Mouse (Mus musculus): Measurements from ENCODE around the gene Lrrc4b.

Gene Lrrc4b

GRCm38 (mm10) chr7:44463556-44464225 lies 34.9 kb downstream of the Lrrc4b start:
- peak; percentile 12 to 21 for DNase-seq (ENCODE audit: low spot score in 2 of 2)

- DNase-seq (ENCODE audit: low spot score in 2 of 2), result peak; percentile 74 to 82
Measured at GRCm38 (mm10) chr7:44464511-44464910, 35.7 kb downstream of the Lrrc4b start.

- DNase-seq (ENCODE audit: low spot score in 2 of 2), result peak in 1 of 2 experiments; percentile 28
Measured at GRCm38 (mm10) chr7:44465111-44465510, 36.3 kb downstream of the Lrrc4b start, which contains the start of gene Aspdh. Gene Aspdh (plus strand): TSS chr7:44465391.

- DNase-seq (ENCODE audit: low spot score in 2 of 2), result peak; percentile 10 to 35
Measured at GRCm38 (mm10) chr7:44466006-44466887, 37.4 kb downstream of the Lrrc4b start.

DNA sequence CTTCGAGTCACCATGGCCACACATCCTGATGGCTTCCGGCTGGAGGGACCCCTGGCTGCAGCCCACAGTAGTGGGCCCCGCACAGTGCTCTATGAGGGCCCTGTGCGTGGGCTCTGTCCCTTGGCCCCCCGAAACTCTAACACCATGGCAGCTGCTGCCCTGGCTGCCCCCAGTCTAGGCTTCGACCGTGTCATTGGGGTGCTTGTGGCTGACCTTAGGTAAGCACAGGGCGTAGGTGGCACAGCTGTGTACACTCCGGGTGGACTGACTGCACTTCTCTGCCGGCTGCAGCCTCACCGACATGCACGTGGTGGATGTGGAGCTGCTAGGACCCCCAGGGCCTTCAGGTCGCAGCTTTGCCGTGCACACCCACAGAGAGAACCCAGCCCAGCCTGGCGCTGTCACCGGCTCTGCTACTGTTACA lies 38.1 kb downstream of the Lrrc4b start:
- peak in 1 of 2 experiments; percentile 39 for DNase-seq (ENCODE audit: low spot score in 2 of 2)

DNA sequence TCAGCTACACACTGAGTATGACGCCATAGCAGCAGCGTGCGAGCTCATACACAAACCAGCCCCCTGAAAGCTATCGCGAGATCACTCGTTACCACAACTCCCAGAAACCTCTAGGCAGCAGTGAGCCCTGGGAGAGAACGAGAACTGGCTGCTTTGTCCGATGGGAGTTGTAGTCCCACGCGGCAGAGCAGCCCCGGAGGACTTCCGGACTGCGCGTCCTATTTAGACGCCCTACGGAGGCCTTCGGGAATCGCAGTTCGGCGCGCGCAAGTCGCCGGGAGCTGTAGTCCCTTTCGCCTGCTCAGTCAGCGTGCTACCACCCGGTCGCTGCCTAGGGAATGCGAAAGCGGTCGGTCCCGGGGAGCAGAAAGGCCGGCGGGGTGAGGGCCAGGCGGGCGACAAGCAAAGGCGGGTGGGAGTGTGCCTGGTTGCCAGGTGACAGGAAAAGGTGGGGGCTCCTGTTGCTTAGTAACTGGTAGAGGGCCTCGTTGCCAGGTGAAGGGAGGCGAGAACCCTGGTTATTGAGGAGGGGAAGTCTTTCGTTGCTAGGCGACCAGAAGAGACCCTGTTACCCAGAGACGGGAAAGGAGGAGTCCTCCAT lies 39.1 kb downstream of the Lrrc4b start, which contains the start of gene Josd2:
Gene Josd2 (plus strand): TSS at position 170 of the 601 bp plus-strand sequence.
- DNase-seq (ENCODE audit: low spot score in 2 of 2), result peak; percentile 92 to 96

- peak in 1 of 2 experiments; percentile 34 for DNase-seq (ENCODE audit: low spot score in 2 of 2)
Measured at GRCm38 (mm10) chr7:44468644-44469285, 39.9 kb downstream of the Lrrc4b start.

- DNase-seq (ENCODE audit: low spot score in 2 of 2), result peak in 1 of 2 experiments; percentile 9
Measured at GRCm38 (mm10) chr7:44469677-44470675, 41.2 kb downstream of the Lrrc4b start.

DNA sequence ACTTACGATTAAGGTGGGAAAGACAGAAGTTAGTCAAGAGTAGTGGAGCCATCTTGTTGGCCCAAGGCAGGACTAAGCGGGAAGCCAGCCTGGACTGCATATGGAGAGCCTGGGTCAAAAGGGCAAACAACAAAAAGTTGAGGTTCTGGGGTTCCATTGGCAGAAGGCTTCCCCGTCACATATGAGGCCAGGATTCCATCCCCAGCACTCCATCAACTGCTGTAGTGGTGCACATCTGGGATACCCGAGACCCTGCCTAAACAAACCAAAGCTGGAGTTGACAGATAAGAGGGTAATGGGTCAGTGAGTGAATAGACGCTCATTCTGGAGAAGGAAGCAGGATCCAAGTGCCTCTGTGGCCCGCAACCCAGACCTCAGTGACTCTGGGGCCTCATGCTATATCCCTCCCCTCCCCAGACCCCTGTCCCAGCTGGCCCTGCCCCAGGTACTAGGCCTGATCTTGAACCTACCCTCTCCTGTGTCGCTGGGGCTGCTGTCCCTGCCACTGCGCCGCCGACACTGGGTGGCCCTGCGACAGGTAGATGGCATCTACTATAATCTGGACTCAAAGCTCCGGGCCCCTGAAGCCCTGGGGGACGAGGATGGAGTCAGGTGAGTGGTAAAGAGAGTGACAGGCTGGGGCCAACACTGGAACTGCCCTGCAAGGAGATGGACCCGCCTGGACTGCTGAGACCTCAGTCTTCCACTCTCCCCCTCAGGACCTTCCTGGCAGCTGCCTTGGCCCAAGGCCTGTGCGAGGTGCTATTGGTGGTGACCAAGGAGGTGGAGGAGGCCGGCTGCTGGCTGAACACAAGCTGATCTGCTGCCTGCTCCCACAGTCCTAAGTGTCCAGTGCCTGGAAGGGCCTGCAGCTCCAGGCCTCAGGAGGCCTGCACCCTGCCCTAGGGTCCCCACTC lies 42.1 kb downstream of the Lrrc4b start:
- peak in 1 of 2 experiments; percentile 11 for DNase-seq (ENCODE audit: low spot score in 2 of 2)

GRCm38 (mm10) chr7:44471880-44472557 lies 43.2 kb downstream of the Lrrc4b start:
- peak in 1 of 2 experiments; percentile 9 for DNase-seq (ENCODE audit: low spot score in 2 of 2)

- no peak for DNase-seq (ENCODE audit: low spot score in 2 of 2)
Measured at GRCm38 (mm10) chr7:44472558-44472885, 43.7 kb downstream of the Lrrc4b start.

DNA sequence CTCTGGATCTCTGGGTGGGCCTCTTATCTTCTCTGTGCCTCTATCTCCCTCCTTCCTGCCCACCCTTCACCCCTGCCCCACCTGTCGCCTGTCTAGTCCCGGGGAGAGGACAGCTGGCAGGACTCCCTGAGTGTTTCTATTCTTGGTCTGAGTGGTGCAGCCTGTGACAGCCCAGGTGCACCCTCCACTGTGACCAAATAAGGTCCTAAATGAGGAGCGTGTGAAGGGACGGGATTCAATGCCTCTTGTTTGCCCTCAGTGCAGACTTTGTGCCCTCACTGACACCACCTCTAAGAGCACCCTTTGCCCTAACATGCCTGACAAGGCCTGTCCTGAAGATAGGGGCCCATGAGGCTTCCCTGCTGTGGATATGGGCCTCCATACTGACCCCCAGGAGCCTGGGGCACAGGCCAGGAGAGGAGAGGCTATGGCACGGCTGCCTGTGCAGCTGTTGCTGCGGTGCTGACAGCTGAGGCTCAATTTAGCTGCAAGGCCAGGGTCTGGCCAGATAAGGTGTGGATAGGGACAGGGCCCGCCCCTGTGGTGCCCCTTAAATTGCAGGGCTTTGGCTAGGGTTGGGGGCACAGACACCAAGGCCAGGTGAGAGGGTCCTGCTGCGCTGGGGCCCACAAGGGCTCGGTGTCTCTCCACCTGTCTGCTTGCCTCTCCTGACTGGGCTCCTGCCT lies 44.3 kb downstream of the Lrrc4b start:
- DNase-seq (ENCODE audit: low spot score in 2 of 2), result peak in 1 of 2 experiments; percentile 9

DNA sequence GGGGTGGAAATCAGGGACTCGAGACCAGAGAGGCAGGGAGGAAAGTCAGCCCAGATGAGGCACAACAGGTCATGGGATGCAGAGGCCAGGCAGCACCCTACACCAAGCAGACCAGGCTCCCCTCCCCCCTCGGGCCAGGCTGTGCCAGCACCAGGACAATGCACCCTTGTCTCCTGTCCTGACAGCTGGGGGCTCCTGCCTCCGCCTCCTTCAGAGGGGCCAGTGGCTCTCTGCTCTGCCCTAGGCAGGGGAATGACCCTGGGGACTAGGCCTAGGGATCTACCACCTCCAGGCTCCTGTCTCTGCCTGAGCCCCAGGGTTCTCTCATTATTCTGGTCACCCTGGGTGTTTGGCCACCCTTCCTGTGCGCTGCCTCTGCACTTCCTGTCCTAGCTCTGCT lies 45.6 kb downstream of the Lrrc4b start:
- DNase-seq (ENCODE audit: low spot score in 2 of 2), result peak in 1 of 2 experiments; percentile 58

- DNase-seq (ENCODE audit: low spot score in 2 of 2), result peak; percentile 3 to 6
Measured at GRCm38 (mm10) chr7:44475046-44475614, 46.3 kb downstream of the Lrrc4b start.

DNA sequence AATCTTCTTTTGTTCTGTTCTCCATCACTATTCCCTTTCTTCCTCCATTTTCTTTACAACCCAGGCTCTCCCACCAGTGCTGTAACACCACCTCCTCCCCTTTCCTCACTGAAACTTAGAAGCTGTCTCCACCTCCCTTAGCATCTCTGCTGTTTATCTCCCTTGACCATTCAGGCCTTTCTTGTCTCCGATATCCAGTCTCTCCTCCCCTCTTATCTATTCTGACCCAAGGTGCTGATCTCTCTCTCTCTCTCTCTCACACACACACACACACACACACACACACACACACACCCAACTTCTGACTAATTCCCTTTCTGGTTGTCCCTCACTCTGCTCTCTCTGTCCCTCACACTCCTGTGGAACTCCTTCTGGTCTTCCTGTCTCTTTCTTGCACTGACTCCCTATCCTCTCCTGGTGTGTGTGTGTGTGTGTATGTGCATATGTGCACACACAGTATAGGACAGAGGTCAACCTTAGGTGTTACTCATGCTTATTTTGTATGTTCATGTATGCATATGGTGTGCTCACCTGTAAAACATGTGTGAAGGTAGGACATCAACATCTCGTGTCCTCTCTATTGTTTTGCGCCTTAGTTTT lies 54.1 kb downstream of the Lrrc4b start:
- no peak for DNase-seq (ENCODE audit: low spot score in 2 of 2)

- no peak for DNase-seq (ENCODE audit: low spot score in 2 of 2)
Measured at GRCm38 (mm10) chr7:44484109-44484508, 55.3 kb downstream of the Lrrc4b start.

- peak; percentile 62 to 81 for DNase-seq (ENCODE audit: low spot score in 2 of 2)
Measured at GRCm38 (mm10) chr7:44484841-44485571, 56.2 kb downstream of the Lrrc4b start.
